Comparison of ENCODE assay signal across 9 mouse cellular contexts in genomic region chr9:70209296-70210049, GRCm38 (mm10). TPM values are rescaled to one million over a fixed set of nuclear protein-coding genes. Genes with fewer than 3 reads are reported as not detected.
DNase-seq lines count a peak whose midpoint lies in the region; ATAC-seq and TF ChIP-seq lines count a peak whose summit lies in the region.
"Had no signal": no experiment of that assay in that cellular context is flagged by ENCODE, and none has a peak within 500 bp of the region (broad histone marks: within the 10 kb centered on the region; RNA-seq: fewer than 3 reads in every experiment).

No protein-coding gene starts in this region.

- no peak overlapping the region for H3K4me3 ChIP-seq in liver, postnatal 0 days (ENCODE audit: low read depth, low read length)
- 0 out of 2 replicates have a peak overlapping the region, but pooled peaks have one; percentile 78 for H3K4me3 ChIP-seq in heart, embryonic 13.5 days

- no peak for ATAC-seq in liver, postnatal 0 days
- ATAC-seq in heart, embryonic 13.5 days (ENCODE audit: extremely low read depth, insufficient number of reproducible peaks, low FRiP score, low TSS enrichment) = no peak

- TF ChIP-seq EP300 in liver, postnatal 0 days (IDR thresholded peaks at IDR 0.05; ENCODE audit: low read depth) = no peak

- no peak for TF ChIP-seq CTCF in liver, postnatal 0 days (IDR thresholded peaks at IDR 0.05; ENCODE audit: low read depth)

- no peak overlapping the region for H3K9ac ChIP-seq in liver, postnatal 0 days (replicated peaks)
- no peak overlapping the region for H3K9ac ChIP-seq in heart, embryonic 13.5 days

- H3K27ac ChIP-seq in liver, postnatal 0 days (ENCODE audit: low read depth) = no peak overlapping the region
- no peak overlapping the region for H3K27ac ChIP-seq in heart, embryonic 13.5 days (replicated peaks)
- H3K27ac ChIP-seq: neural tube, embryonic 12.5 days had no signal

- peaks cover 14% of the 10 kb centered on the region for H3K27me3 ChIP-seq in liver, postnatal 0 days (ENCODE audit: insufficient read depth, low read length)
- H3K27me3 ChIP-seq in heart, embryonic 13.5 days (replicated peaks) = peaks cover 9% of the 10 kb centered on the region; the same call in 1 of the 2 replicates
- H3K27me3 ChIP-seq: neural tube, embryonic 12.5 days had no signal

- no peaks in the 10 kb centered on the region for H3K36me3 ChIP-seq in liver, postnatal 0 days (replicated peaks; ENCODE audit: insufficient read depth, low read length)
- H3K36me3 ChIP-seq in heart, embryonic 13.5 days = no peaks in the 10 kb centered on the region
- H3K36me3 ChIP-seq: neural tube, embryonic 12.5 days had no signal

- no peak overlapping the region for H3K4me2 ChIP-seq in liver, postnatal 0 days (ENCODE audit: low read depth, low read length)
- H3K4me2 ChIP-seq in heart, embryonic 13.5 days = peak overlapping the region; percentile 96

- peak; percentile 27 for DNase-seq in liver, postnatal 0 days
- no peak for DNase-seq in liver
- DNase-seq in cerebellum, adult 8-10 months = peak; percentile 7
- DNase-seq in kidney, postnatal 4 days = peak; percentile 57 to 70
- DNase-seq in spleen, postnatal 4 days (ENCODE audit: low spot score in 2 of 2) = peak; percentile 61 to 71
- no peak for DNase-seq in layer of hippocampus, adult 11-12 months (ENCODE audit: low spot score)
- no peak for DNase-seq in frontal cortex, postnatal 14 days (ENCODE audit: low spot score in 2 of 2)

- no peaks in the 10 kb centered on the region for H3K9me3 ChIP-seq in liver, postnatal 0 days (ENCODE audit: low read length)
- no peaks in the 10 kb centered on the region for H3K9me3 ChIP-seq in heart, embryonic 13.5 days
- H3K9me3 ChIP-seq: neural tube, embryonic 12.5 days had no signal

- H3K4me1 ChIP-seq in liver, postnatal 0 days (ENCODE audit: insufficient read depth) = peaks cover 13% of the 10 kb centered on the region; the same call in 1 of the 2 replicates
- H3K4me1 ChIP-seq in heart, embryonic 13.5 days = peaks cover 23% of the 10 kb centered on the region

- 63% methylated on average over 8 of the region's 8 CpGs for WGBS in liver, postnatal 0 days (ENCODE audit: insufficient replicate concordance)
- 69% methylated on average over 8 of the region's 8 CpGs for WGBS in heart, embryonic 13.5 days

RNA-seq across cellular contexts. Expression of gene Myo1e, which starts 2.3 kb away (rescaled TPM):
- polyA plus RNA-seq in liver, postnatal 0 days (2015; fragmentation: Nextera tagmentation; extraction: Ambion mirVana) = 5.4 and 7.4 TPM in 2 replicates
- polyA plus RNA-seq in heart, embryonic 13.5 days (2015; fragmentation: Nextera tagmentation; extraction: Ambion mirVana) = 10.1 and 10.9 TPM in 2 replicates

Comparison
In these comparisons a context has a peak if more than half of its experiments do, and no peak if none do; other contexts are left out.
1. DNase-seq: peak in liver, postnatal 0 days (single experiment), cerebellum, adult 8-10 months (single experiment), kidney, postnatal 4 days (2 of 2) and spleen, postnatal 4 days (2 of 2); none in liver (single experiment), layer of hippocampus, adult 11-12 months (single experiment) and frontal cortex, postnatal 14 days (0 of 2).